Mouse (Mus musculus): ENCODE results near the gene Nisch. TPM values are rescaled to one million over a fixed set of nuclear protein-coding genes. Genes with fewer than 3 reads are reported as not detected.

The Nisch gene
- polyA plus RNA-seq, 1 experiment from 2014 or later, result 329 TPM

GRCm38 (mm10) chr14:31197547-31198516 is 18.9 kb downstream of the Nisch start:
- H3K9me3 ChIP-seq, result no peaks in the 10 kb centered on the region
- peaks cover 86% of the 10 kb centered on the region for H3K36me3 ChIP-seq
- no peak overlapping the region for H3K27ac ChIP-seq (replicated peaks)
- ATAC-seq (ENCODE audit: low read depth), result no peak
- H3K4me1 ChIP-seq (replicated peaks), result peaks cover 11% of the 10 kb centered on the region
- H3K4me3 ChIP-seq, result no peak overlapping the region
- no peak overlapping the region for H3K9ac ChIP-seq
- no peaks in the 10 kb centered on the region for H3K27me3 ChIP-seq
- no peak overlapping the region for H3K4me2 ChIP-seq
- 72% methylated on average over 16 of the region's 16 CpGs for WGBS

GRCm38 (mm10) chr14:31195968-31196367 is 20.8 kb downstream of the Nisch start:
- Histone ChIP-seq H3K27ac (replicated peaks) (no peak overlapping the region), H3K27me3 (no peaks in the 10 kb centered on the region), H3K9me3 (no peaks in the 10 kb centered on the region), H3K9ac (no peak overlapping the region), H3K4me2 (no peak overlapping the region), H3K4me3 (no peak overlapping the region), H3K4me1 (replicated peaks) (peaks cover 11% of the 10 kb centered on the region), H3K36me3 (peaks cover 87% of the 10 kb centered on the region)
- ATAC-seq (ENCODE audit: low read depth), result no peak

GRCm38 (mm10) chr14:31195521-31195920 is 21.2 kb downstream of the Nisch start:
- peaks cover 87% of the 10 kb centered on the region for H3K36me3 ChIP-seq
- no peak overlapping the region for H3K9ac ChIP-seq
- peaks cover 11% of the 10 kb centered on the region for H3K4me1 ChIP-seq (replicated peaks)
- no peak overlapping the region for H3K4me2 ChIP-seq
- WGBS, result 94% methylated on average over 4 of the region's 4 CpGs
- no peaks in the 10 kb centered on the region for H3K9me3 ChIP-seq
- no peak for ATAC-seq (ENCODE audit: low read depth)
- H3K27ac ChIP-seq (replicated peaks), result no peak overlapping the region
- no peak overlapping the region for H3K4me3 ChIP-seq
- no peaks in the 10 kb centered on the region for H3K27me3 ChIP-seq

- no peak overlapping the region for H3K27ac ChIP-seq (replicated peaks)
- H3K4me1 ChIP-seq (replicated peaks), result peaks cover 11% of the 10 kb centered on the region
- H3K9me3 ChIP-seq, result no peaks in the 10 kb centered on the region
- no peak for ATAC-seq (ENCODE audit: low read depth)
- H3K36me3 ChIP-seq, result peaks cover 87% of the 10 kb centered on the region
- no peak overlapping the region for H3K9ac ChIP-seq
- H3K4me2 ChIP-seq, result no peak overlapping the region
- WGBS, result 85% methylated on average over 14 of the region's 14 CpGs
- no peak overlapping the region for H3K4me3 ChIP-seq
- H3K27me3 ChIP-seq, result no peaks in the 10 kb centered on the region
These were observed 21.7 kb downstream of the Nisch start for GRCm38 (mm10) chr14:31194891-31195513.

GRCm38 (mm10) chr14:31194441-31194840 is 22.3 kb downstream of the Nisch start:
- Histone ChIP-seq H3K9me3 (no peaks in the 10 kb centered on the region), H3K27me3 (no peaks in the 10 kb centered on the region), H3K4me3 (no peak overlapping the region), H3K4me1 (replicated peaks) (peaks cover 11% of the 10 kb centered on the region), H3K27ac (replicated peaks) (no peak overlapping the region), H3K9ac (no peak overlapping the region), H3K36me3 (peaks cover 87% of the 10 kb centered on the region), H3K4me2 (no peak overlapping the region)
- WGBS, result 87% methylated on average over 2 of the region's 2 CpGs
- ATAC-seq (ENCODE audit: low read depth), result no peak

DNA sequence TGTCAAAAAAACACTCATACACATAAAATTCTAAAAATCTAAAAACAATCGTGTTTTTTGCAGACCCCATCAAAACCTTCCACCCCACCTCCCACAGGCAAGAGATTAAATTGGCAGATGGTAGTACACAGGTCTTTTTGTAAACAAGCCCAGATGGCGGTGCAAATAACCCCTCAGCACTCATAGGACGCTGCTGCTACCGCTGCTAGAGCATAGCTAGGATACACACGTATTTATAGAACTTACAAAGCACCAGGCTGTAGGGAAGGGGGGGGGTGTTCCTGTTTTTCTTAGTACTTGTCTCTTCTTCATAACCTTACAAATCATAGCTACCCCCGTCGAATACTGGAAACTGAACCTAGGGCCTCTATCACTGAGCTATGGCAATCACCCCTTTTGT is 23.0 kb downstream of the Nisch start:
- ATAC-seq (ENCODE audit: low read depth), result no peak
- no peaks in the 10 kb centered on the region for H3K27me3 ChIP-seq
- WGBS, result 86% methylated on average over 7 of the region's 7 CpGs
- no peak overlapping the region for H3K4me3 ChIP-seq
- H3K4me1 ChIP-seq (replicated peaks), result peaks cover 11% of the 10 kb centered on the region
- no peak overlapping the region for H3K4me2 ChIP-seq
- H3K36me3 ChIP-seq, result peaks cover 88% of the 10 kb centered on the region
- no peak overlapping the region for H3K9ac ChIP-seq
- H3K9me3 ChIP-seq, result no peaks in the 10 kb centered on the region
- no peak overlapping the region for H3K27ac ChIP-seq (replicated peaks)

DNA sequence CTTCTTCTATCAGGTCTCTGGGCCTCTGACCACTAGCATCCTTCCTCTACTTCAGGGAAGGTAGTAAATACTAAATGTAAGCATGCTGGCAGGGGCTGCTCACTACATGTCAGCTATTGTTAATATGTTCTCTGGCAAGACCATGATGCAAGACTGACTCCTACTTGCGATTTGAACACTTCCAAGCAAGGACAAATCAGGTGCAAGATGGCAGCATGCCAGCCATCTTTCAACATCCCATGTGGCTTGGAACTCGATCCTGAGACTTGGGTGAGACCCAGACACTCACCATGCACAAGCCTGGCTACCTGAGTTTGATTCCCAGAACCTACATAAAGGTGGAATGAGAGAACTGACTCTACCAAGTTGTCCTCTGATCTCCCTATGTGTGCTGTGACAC is 24.8 kb downstream of the Nisch start:
- WGBS, result 86% methylated on average over 2 of the region's 2 CpGs
- ATAC-seq (ENCODE audit: low read depth), result no peak

GRCm38 (mm10) chr14:31189348-31189747 is 27.4 kb downstream of the Nisch start:
- H3K27me3 ChIP-seq, result no peaks in the 10 kb centered on the region
- H3K9me3 ChIP-seq, result no peaks in the 10 kb centered on the region
- 0 out of 2 replicates have a peak overlapping the region, but pooled peaks have one; percentile 33 for H3K27ac ChIP-seq (replicated peaks)
- ATAC-seq (ENCODE audit: low read depth), result no peak
- no peak overlapping the region for H3K4me3 ChIP-seq
- H3K36me3 ChIP-seq, result peaks cover 100% of the 10 kb centered on the region
- WGBS, result 88% methylated on average over 3 of the region's 3 CpGs
- no peaks in the 10 kb centered on the region for H3K4me1 ChIP-seq (replicated peaks)
- no peak overlapping the region for H3K9ac ChIP-seq
- H3K4me2 ChIP-seq, result no peak overlapping the region

More for the DNA sequence above, 24.8 kb downstream of the Nisch start:
- Histone ChIP-seq H3K9ac (no peak overlapping the region), H3K27me3 (no peaks in the 10 kb centered on the region), H3K4me3 (no peak overlapping the region), H3K36me3 (peaks cover 93% of the 10 kb centered on the region), H3K4me1 (replicated peaks) (0 out of 2 replicates have a peak, but pooled peaks cover 6% of the 10 kb centered on the region), H3K27ac (replicated peaks) (no peak overlapping the region), H3K4me2 (no peak overlapping the region), H3K9me3 (no peaks in the 10 kb centered on the region)

DNA sequence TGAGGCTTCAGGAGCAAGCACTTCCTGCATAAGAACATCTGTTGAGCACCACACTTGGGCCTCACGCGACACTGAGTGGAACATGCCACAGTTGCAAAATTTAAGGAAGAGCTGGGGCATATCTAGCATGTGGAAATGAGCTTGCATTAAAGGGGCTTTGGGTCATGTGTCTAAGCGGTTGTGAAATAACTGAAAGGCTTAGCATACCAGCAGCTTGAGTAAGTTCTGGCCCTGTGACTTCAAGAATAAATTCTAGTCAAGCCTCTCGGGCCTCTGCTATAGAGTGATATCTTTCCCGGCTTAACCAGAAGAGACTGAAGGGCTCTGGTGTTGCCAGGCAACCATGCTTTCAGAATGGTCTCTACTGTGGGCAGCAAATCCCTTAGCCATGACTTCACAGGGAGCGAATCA is 28.0 kb downstream of the Nisch start:
- no peaks in the 10 kb centered on the region for H3K4me1 ChIP-seq (replicated peaks)
- H3K27ac ChIP-seq (replicated peaks), result peak overlapping the region; percentile 33; the same call in 1 of the 2 replicates
- 59% methylated on average over 6 of the region's 6 CpGs for WGBS
- no peaks in the 10 kb centered on the region for H3K9me3 ChIP-seq
- H3K27me3 ChIP-seq, result no peaks in the 10 kb centered on the region
- no peak overlapping the region for H3K4me2 ChIP-seq
- ATAC-seq (ENCODE audit: low read depth), result 0 out of 2 replicates have a peak, but pooled peaks have one; percentile 58
- H3K9ac ChIP-seq, result no peak overlapping the region
- H3K4me3 ChIP-seq, result no peak overlapping the region
- peaks cover 100% of the 10 kb centered on the region for H3K36me3 ChIP-seq

- no peak overlapping the region for H3K9ac ChIP-seq
- no peaks in the 10 kb centered on the region for H3K27me3 ChIP-seq
- H3K4me3 ChIP-seq, result no peak overlapping the region
- H3K4me1 ChIP-seq (replicated peaks), result no peaks in the 10 kb centered on the region
- H3K27ac ChIP-seq (replicated peaks), result no peak overlapping the region
- H3K36me3 ChIP-seq, result peaks cover 100% of the 10 kb centered on the region
- no peak for ATAC-seq (ENCODE audit: low read depth)
- H3K9me3 ChIP-seq, result no peaks in the 10 kb centered on the region
- WGBS, result 88% methylated on average over 4 of the region's 4 CpGs
- no peak overlapping the region for H3K4me2 ChIP-seq
These were observed 30.1 kb downstream of the Nisch start for GRCm38 (mm10) chr14:31186656-31187055.

GRCm38 (mm10) chr14:31184195-31184594 is 32.6 kb downstream of the Nisch start:
- WGBS, result 94% methylated on average over 12 of the region's 12 CpGs
- H3K9me3 ChIP-seq, result no peaks in the 10 kb centered on the region
- ATAC-seq (ENCODE audit: low read depth), result no peak
- no peak overlapping the region for H3K4me2 ChIP-seq
- H3K9ac ChIP-seq, result no peak overlapping the region
- no peaks in the 10 kb centered on the region for H3K27me3 ChIP-seq
- no peak overlapping the region for H3K27ac ChIP-seq (replicated peaks)
- H3K4me3 ChIP-seq, result no peak overlapping the region
- H3K36me3 ChIP-seq, result peaks cover 100% of the 10 kb centered on the region
- no peaks in the 10 kb centered on the region for H3K4me1 ChIP-seq (replicated peaks)

- Histone ChIP-seq H3K27me3 (no peaks in the 10 kb centered on the region), H3K4me1 (replicated peaks) (no peaks in the 10 kb centered on the region), H3K9ac (no peak overlapping the region), H3K27ac (replicated peaks) (0 out of 2 replicates have a peak overlapping the region, but pooled peaks have one; percentile 5), H3K9me3 (no peaks in the 10 kb centered on the region), H3K4me3 (no peak overlapping the region), H3K36me3 (peaks cover 100% of the 10 kb centered on the region), H3K4me2 (no peak overlapping the region)
- no peak for ATAC-seq (ENCODE audit: low read depth)
- WGBS, result 90% methylated on average over 5 of the region's 5 CpGs
These were observed 33.2 kb downstream of the Nisch start for GRCm38 (mm10) chr14:31183541-31183940.

Measured in neural tube, embryonic 13.5 days (tissue).